Mouse (Mus musculus): ENCODE data around the gene Slmap.
"Not testable (repeated sequence)": the region's sequence is repeated elsewhere in the genome, so short reads cannot be mapped to it uniquely, and the experiment has no call there.

Slmap gene

DNA sequence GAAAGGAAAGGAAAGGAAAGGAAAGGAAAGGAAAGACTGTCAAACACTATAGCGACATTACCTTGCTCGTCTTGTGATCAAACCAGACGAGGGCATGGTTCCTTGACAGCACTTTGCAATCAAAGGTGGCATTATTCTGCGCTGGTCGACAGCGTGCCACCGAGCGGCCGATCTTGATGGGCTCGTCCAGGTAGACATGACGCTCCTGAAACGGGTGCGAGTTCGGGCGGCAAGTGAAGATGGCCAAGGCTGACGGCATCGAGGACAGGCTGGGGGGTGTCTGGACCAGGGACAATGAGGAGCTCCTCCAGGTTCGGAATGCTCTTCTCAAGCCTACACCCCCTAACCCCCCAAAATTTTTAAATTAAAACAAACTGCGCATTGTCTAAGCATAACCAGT is 1.5 kb downstream of the Slmap start:
- peak; percentile 65 for DNase-seq (ENCODE audit: low read depth, low spot score)

DNA sequence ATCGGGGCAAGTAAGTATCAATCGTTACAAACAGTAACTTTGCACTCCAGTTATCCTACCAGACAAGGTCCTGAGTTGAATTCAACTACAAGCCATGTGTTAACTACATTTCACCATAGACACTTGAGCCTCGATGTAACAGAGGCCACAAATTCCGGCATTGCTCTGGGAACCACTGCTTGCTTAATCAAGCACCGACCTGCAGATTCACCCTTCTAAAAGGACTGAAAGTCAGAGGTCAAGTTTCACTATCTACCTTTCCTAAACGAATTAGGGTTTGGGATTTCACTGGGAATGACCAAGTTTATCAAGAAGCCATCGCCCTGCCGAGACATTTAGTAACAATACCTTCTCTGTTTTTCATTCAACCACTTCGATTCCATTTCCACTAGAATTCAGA is 2.0 kb downstream of the Slmap start:
- peak; percentile 51 for DNase-seq (ENCODE audit: low read depth, low spot score)

DNA sequence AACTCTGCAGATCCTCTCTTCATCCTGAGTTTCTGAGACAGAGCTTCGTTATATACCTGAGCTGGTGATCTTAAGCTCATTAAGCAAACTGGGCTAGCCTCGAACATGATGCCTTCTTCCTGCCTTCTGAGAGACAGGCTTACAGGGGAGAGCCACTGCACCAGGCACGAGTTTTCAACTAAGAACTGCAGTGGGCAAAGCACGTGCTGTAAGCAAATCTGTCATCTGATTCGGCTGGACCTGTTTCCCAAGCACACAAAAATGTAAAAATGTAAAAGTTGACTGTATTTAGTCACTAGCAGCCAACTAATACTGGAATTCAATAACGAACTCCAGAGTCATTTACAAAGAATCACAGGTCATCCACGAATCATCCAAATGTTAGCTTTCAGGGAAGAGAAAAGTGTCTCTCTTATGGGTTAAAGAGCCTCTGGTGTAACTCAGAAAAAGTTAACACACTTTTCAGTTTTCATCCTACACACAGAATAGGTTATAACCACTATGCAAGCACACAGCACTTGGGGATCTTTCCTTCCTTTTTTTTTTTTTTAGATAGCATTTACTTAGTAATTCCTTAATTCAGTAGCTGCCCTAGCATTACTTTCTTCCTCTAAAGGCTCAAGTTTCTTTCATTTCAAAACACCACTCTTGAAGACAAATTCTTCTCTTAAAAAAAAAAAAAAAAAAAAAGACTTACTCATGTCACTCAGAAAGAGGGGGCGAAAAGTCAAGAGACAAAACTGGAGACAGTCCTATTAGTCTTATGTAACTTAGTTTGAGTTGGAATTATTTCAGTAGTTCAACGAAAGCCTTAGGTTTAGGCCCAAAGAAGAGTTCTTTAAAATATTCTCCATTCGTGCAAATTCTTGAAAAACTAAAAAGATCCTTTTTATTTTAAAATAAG is 3.1 kb downstream of the Slmap start:
- DNase-seq (ENCODE audit: low read depth, low spot score): peak; percentile 45

DNA sequence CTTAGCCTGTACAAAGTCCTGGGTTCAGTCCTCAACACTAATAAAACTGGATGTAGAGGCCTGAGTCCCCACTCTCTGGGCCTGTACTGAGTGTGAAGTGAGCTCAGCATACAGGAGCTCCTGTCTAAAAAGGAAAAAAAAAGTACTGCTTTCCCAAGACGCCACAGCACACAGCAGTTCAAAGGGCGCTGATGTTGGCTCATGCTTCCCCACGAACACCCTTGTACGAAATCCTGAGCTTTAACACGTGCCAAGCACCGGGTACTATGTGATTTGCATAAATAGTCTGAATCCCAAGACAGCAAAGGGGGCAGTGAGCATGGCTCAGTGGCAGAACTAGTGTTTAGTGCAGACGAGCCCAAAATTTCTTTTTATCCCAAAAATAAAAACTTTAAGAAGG is 4.4 kb downstream of the Slmap start:
- DNase-seq (ENCODE audit: low read depth, low spot score): no peak

DNA sequence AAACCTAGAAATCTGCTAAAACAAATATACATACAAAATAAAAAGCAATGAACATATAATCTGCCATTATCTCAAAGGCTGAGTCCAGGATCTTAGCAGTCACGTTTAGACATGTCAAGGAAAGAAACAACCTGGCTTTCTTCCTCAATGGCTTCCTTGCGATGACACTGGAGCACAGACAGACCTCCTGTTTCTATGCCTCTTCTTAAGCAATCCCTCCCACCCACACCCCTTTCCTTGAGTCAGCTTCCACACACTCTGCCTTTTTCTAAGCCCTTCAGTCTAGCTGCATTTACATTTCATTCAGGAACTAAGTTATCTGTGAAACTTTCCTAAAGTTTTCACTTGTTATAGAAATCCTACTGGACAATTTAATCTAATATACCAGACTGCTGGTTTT is 6.4 kb downstream of the Slmap start:
- DNase-seq (ENCODE audit: low read depth, low spot score): no peak

GRCm38 (mm10) chr14:26525955-26526354 is 8.8 kb downstream of the Slmap start:
- DNase-seq (ENCODE audit: low read depth, low spot score): peak; percentile 32

DNA sequence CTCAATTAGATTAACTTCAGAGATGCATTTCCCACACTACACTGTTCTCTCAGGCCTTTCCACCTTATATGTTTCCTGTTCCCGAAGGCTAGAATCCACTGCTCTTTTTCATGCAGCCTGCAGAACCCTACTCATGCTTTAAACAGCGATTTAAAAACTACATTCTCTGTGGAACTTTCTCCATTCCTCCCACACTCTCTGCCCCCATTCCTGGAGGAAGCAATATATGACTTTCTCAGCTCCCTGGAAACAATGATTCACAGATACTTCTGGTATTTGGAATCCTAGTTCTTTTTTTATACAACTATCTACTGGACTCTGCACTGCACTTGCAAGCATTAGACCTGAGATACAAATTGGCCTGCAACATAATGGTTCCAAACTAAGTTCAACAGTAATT is 11.6 kb downstream of the Slmap start:
- no peak for DNase-seq (ENCODE audit: low read depth, low spot score)

DNA sequence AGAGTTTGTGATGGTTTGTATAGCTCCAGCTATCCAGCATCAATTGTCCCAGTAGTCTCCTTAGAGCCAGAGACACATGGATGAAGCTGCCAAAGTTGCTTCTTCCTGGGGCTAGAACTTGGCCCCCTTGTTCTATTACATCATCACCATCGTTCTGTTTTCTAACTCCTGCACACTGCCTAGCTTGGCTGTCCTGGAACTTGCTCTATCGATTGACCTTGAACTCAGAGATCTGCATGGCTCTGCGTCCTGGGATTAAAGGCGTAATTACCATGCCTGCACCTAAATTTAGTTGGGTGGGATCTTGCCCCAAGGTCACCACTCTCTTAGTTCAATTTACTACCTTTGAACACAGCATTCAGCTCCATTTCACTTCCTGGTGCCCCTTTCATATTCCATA is 14.9 kb downstream of the Slmap start:
- DNase-seq (ENCODE audit: low read depth, low spot score): no peak

- no peak for DNase-seq (ENCODE audit: low read depth, low spot score)
Measured at GRCm38 (mm10) chr14:26517843-26518242, 16.9 kb downstream of the Slmap start.

- not testable (repeated sequence) for DNase-seq (ENCODE audit: low read depth, low spot score)
Measured at GRCm38 (mm10) chr14:26516232-26516631, 18.5 kb downstream of the Slmap start.

DNA sequence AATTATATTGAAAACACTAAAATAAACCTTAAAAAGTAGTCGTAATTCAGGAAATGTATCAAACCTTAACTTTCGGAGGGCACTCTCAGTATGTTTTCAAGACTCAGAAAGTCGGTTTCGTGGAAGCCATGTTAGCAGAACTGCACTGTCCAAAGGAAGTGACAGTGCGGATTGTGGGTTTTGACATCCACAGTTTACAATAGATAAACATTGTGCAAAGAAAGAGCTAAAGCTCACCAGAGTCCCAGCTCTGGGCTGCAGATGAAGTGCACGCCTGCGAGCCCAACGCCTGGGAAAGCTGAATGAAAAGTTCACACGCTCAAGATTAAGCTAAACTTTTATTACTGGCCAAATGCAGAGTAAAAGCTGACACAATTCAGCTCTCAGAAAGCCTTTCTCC is 18.9 kb downstream of the Slmap start:
- no peak for DNase-seq (ENCODE audit: low read depth, low spot score)

GRCm38 (mm10) chr14:26510545-26510944 is 24.2 kb downstream of the Slmap start:
- DNase-seq (ENCODE audit: low read depth, low spot score): no peak

GRCm38 (mm10) chr14:26508150-26508549 is 26.6 kb downstream of the Slmap start:
- DNase-seq (ENCODE audit: low read depth, low spot score): no peak

- no peak for DNase-seq (ENCODE audit: low read depth, low spot score)
Measured at GRCm38 (mm10) chr14:26507361-26507760, 27.4 kb downstream of the Slmap start.

DNA sequence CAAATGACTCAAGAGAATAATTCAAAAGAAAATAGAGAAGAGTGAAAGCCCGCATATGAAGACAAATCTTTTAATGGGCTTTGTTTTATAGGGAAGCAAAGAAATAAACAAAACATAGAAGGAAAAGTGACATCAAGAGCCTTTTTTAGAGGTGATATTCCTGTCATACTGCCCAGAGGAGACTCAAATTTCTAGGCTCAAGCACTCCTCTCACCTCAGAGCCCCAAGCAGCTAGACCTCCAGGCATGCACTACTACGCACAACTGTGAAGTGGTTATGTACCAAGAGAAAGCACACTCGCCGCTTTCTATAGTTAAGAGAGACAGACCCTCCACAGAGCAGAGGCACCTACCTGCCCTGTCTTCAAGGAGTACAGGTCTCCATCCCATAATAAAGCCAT is 30.2 kb downstream of the Slmap start:
- DNase-seq (ENCODE audit: low read depth, low spot score): no peak

DNA sequence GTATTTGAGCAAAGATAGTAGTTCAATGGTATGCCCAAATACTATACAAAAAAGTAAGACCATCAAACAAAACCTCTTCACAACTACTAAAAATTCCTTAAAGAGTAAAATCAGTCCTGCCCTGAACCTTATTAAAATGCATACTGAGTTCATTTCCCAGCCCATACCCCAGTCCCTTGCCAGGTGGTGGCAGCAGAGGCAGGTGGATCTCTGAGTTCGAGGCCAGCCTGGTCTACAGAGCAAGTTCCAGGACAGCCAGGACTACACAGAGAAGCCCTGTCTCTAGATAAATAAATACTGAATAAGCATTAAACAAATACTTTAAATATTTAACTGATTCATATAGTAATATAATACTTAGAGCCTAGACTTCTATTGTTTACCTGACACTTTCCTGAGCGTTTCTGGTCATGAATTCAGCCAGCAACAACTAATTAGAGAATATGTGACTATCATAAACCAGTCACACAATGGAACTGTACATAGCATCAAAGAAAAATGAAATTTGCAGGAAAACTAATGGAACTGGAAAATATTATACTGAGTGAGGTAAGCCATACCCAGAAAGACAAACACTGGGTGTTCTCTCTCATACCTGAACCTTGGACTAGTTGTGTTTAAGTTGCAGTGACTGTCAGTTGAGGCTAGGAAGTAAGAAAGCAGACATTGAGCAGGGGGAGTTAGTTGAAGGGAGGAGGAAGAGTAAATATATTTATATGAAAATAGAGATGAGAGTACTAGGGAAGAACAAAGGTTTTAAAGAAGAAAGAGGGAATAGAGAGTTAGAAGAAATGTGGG is 34.4 kb downstream of the Slmap start:
- no peak for DNase-seq (ENCODE audit: low read depth, low spot score)

DNA sequence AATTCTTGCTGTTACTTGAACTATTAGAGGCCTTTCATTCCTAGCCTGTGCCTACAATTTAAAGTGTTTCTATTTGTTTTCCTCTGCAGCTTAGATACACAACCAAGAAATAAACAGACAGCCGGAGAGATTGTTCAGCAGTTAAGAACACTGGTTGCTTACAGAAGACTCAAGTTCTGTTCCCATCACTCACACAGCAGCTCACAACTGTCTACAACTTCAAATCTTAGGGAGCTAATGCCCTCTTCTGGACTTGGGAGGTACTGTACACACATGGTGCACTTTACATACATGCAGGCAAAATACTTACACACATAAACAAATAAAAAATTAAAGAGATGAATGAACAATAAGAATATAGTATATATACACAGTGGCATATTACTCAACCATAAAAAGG is 39.7 kb downstream of the Slmap start:
- DNase-seq (ENCODE audit: low read depth, low spot score): no peak

- DNase-seq (ENCODE audit: low read depth, low spot score): peak; percentile 81
Measured at GRCm38 (mm10) chr14:26491150-26491549, 43.6 kb downstream of the Slmap start.

GRCm38 (mm10) chr14:26488329-26489020 is 46.3 kb downstream of the Slmap start:
- no peak for DNase-seq (ENCODE audit: low read depth, low spot score)

- no peak for DNase-seq (ENCODE audit: low read depth, low spot score)
Measured at GRCm38 (mm10) chr14:26486416-26487198, 48.1 kb downstream of the Slmap start.

GRCm38 (mm10) chr14:26481457-26481856 is 53.3 kb downstream of the Slmap start:
- peak; percentile 73 for DNase-seq (ENCODE audit: low read depth, low spot score)
